Mouse (Mus musculus) limb, embryonic 11.5 days (tissue): ENCODE results near the gene Vps29. TPM values are rescaled to one million over a fixed set of nuclear protein-coding genes. Genes with fewer than 3 reads are reported as not detected.

Experiments used
- ATAC-seq: fragments of 200-750 bp; cut with Nextera tagmentation; 2 replicates; pipeline ENCODE4 v1.8.0; 2017; ENCODE audit warnings: low read depth; ENCODE audit not compliant: insufficient number of reproducible peaks, low FRiP score, low TSS enrichment
- DNase-seq: peaks from one replicate; pipeline ENCODE4 v3.0.0-alpha.2; 2015; ENCODE audit warnings: low spot score
- H3K27ac ChIP-seq: fragments of 300-500 bp; sonication (generic); replicated peaks from 2 replicates; pipeline ENCODE4 v1.5.1; 2014; ENCODE audit warnings: low read depth, mild to moderate bottlenecking, low read length
- H3K27me3 ChIP-seq: fragments of 300-500 bp; sonication (generic); 2 replicates; pipeline ENCODE4 v1.6.1; 2014; ENCODE audit warnings: mild to moderate bottlenecking, low read length, mixed read lengths; ENCODE audit not compliant: control insufficient read depth, insufficient read depth
- H3K36me3 ChIP-seq: fragments of 300-500 bp; sonication (generic); 2 replicates; pipeline ENCODE4 v1.6.1; 2014; ENCODE audit warnings: mild to moderate bottlenecking, low read length, moderate library complexity, mixed read lengths; ENCODE audit not compliant: control insufficient read depth, insufficient read depth
- H3K4me1 ChIP-seq: fragments of 300-500 bp; sonication (generic); 2 replicates; pipeline ENCODE4 v1.6.1; 2014; ENCODE audit warnings: low read length, mixed read lengths; ENCODE audit not compliant: control insufficient read depth, insufficient read depth
- H3K4me2 ChIP-seq: fragments of 300-500 bp; sonication (generic); 2 replicates; pipeline ENCODE4 v1.6.1; 2014; ENCODE audit warnings: low read depth, mild to moderate bottlenecking, moderate library complexity; ENCODE audit not compliant: severe bottlenecking
- H3K4me3 ChIP-seq: fragments of 300-500 bp; sonication (generic); 2 replicates; pipeline ENCODE4 v1.5.1; 2014; ENCODE audit warnings: low read depth, low read length
- H3K9ac ChIP-seq: fragments of 300-500 bp; sonication (generic); 2 replicates; pipeline ENCODE4 v1.6.1; 2014; ENCODE audit warnings: mild to moderate bottlenecking, low read length
- H3K9me3 ChIP-seq: fragments of 300-500 bp; sonication (generic); 2 replicates; pipeline ENCODE4 v1.6.1; 2016; ENCODE audit warnings: low read length; ENCODE audit not compliant: control insufficient read depth
- WGBS: fragments of 180-500 bp; shearing (Covaris S2); extraction: QIAGEN DNeasy Blood & Tissue Kit; methylation state at CpG from one replicate; pipeline ENCODE4 v1.1.7; 2014; 5-methylcytosine and 5-hydroxymethylcytosine counted together
- polyA plus RNA-seq: library from polyadenylated mRNA; unstranded; fragments of >200 nt; fragmentation: Nextera tagmentation; extraction: Ambion mirVana; gene quantifications from 2 replicates; pipeline ENCODE4 v1.2.1, GENCODE M21; 2014

The Vps29 gene
- polyA plus RNA-seq, 1 experiment from 2014 or later: 180 TPM

- ATAC-seq (no peak), DNase-seq (no peak)
- Histone ChIP-seq H3K27me3 (no peaks in the 10 kb centered on the region), H3K4me2 (no peak overlapping the region), H3K9me3 (no peaks in the 10 kb centered on the region; the same call in 1 of the 2 replicates), H3K27ac (no peak overlapping the region), H3K4me1 (no peaks in the 10 kb centered on the region), H3K9ac (no peak overlapping the region), H3K4me3 (no peak overlapping the region), H3K36me3 (peaks cover 17% of the 10 kb centered on the region)
- 86% methylated on average over 19 of the region's 19 CpGs for WGBS
Measured at GRCm38 (mm10) chr5:122409692-122410645, 55.8 kb downstream of the Vps29 start.

- Histone ChIP-seq H3K36me3 (peaks cover 2% of the 10 kb centered on the region; the same call in 1 of the 2 replicates), H3K27me3 (no peaks in the 10 kb centered on the region), H3K4me1 (no peaks in the 10 kb centered on the region), H3K4me3 (no peak overlapping the region), H3K9me3 (no peaks in the 10 kb centered on the region; the same call in 1 of the 2 replicates), H3K4me2 (no peak overlapping the region), H3K9ac (no peak overlapping the region), H3K27ac (no peak overlapping the region)
- DNase-seq: no peak
- WGBS: 71% methylated on average over 5 of the region's 5 CpGs
- no peak for ATAC-seq
Measured at GRCm38 (mm10) chr5:122411892-122412291, 57.7 kb downstream of the Vps29 start.

- Histone ChIP-seq H3K36me3 (no peaks in the 10 kb centered on the region; the same call in 1 of the 2 replicates), H3K4me3 (no peak overlapping the region), H3K27me3 (no peaks in the 10 kb centered on the region), H3K9me3 (no peaks in the 10 kb centered on the region; the same call in 1 of the 2 replicates), H3K4me1 (no peaks in the 10 kb centered on the region), H3K27ac (no peak overlapping the region), H3K9ac (no peak overlapping the region), H3K4me2 (no peak overlapping the region)
- WGBS: 60% methylated on average over 6 of the region's 6 CpGs
- DNase-seq: no peak
- no peak for ATAC-seq
Measured at GRCm38 (mm10) chr5:122412826-122413225, 58.7 kb downstream of the Vps29 start.

- Histone ChIP-seq H3K4me2 (no peak overlapping the region), H3K9me3 (no peaks in the 10 kb centered on the region; the same call in 1 of the 2 replicates), H3K4me1 (no peaks in the 10 kb centered on the region), H3K36me3 (no peaks in the 10 kb centered on the region; the same call in 1 of the 2 replicates), H3K9ac (no peak overlapping the region), H3K27ac (no peak overlapping the region), H3K27me3 (no peaks in the 10 kb centered on the region), H3K4me3 (no peak overlapping the region)
- DNase-seq: no peak
- 90% methylated on average over 5 of the region's 5 CpGs for WGBS
- no peak for ATAC-seq
Measured at GRCm38 (mm10) chr5:122414351-122414750, 60.2 kb downstream of the Vps29 start.

Other genes starting within 250 kb of the Vps29 start
- 0.04 TPM in 1 of 2 replicates, not detected in the other for gene Ccdc63, start 213.5 kb upstream of the Vps29 start, polyA plus RNA-seq
- 314 and 346 TPM in 2 replicates for gene Ppp1cc, start 196.1 kb upstream of the Vps29 start, polyA plus RNA-seq
- 6.0 and 8.5 TPM in 2 replicates for gene Hvcn1, start 147.6 kb upstream of the Vps29 start, polyA plus RNA-seq
- gene Tctn1, start 89.9 kb upstream of the Vps29 start, polyA plus RNA-seq: 3.6 and 4.0 TPM in 2 replicates
- 8.5 and 9.2 TPM in 2 replicates for gene Pptc7, start 70.0 kb upstream of the Vps29 start, polyA plus RNA-seq
- gene Rad9b, start 136 bp upstream of the Vps29 start, polyA plus RNA-seq: 10.8 and 11.6 TPM in 2 replicates
- gene Gpn3, start 17.5 kb downstream of the Vps29 start, polyA plus RNA-seq: 86.2 and 89.3 TPM in 2 replicates
- 99.6 and 107 TPM in 2 replicates for gene Fam216a, start 18.0 kb downstream of the Vps29 start, polyA plus RNA-seq
- gene Arpc3, start 37.5 kb downstream of the Vps29 start, polyA plus RNA-seq: 45.4 and 52.0 TPM in 2 replicates
- gene Anapc7, start 67.3 kb downstream of the Vps29 start, polyA plus RNA-seq: 33.9 and 39.2 TPM in 2 replicates
- gene Atp2a2, start 147.9 kb downstream of the Vps29 start, polyA plus RNA-seq: 36.7 and 43.6 TPM in 2 replicates